Mouse (Mus musculus) hindbrain, embryonic 16.5 days (tissue): Measurements from ENCODE around the gene Gm9780. TPM values are rescaled to one million over a fixed set of nuclear protein-coding genes. Genes with fewer than 3 reads are reported as not detected.
"Not testable (repeated sequence)": the region's sequence is repeated elsewhere in the genome, so short reads cannot be mapped to it uniquely, and the experiment has no call there.

ENCODE experiments used
- ATAC-seq: fragments of 200-750 bp; cut with Nextera tagmentation; 2 replicates; pipeline ENCODE4 v1.8.0; 2017; ENCODE audit warnings: moderate TSS enrichment, moderate library complexity
- H3K27ac ChIP-seq: fragments of 300-500 bp; sonication (generic); 2 replicates; pipeline ENCODE4 v1.5.1; 2014; ENCODE audit warnings: low read depth, mild to moderate bottlenecking, control low read depth, low read length, moderate library complexity
- H3K27me3 ChIP-seq: fragments of 300-500 bp; sonication (generic); replicated peaks from 2 replicates; pipeline ENCODE4 v1.6.1; 2014; ENCODE audit warnings: low read length; ENCODE audit not compliant: control insufficient read depth, insufficient read depth
- H3K36me3 ChIP-seq: fragments of 300-500 bp; sonication (generic); 2 replicates; pipeline ENCODE4 v1.6.1; 2014; ENCODE audit warnings: mild to moderate bottlenecking, low read length, moderate library complexity, mixed read lengths; ENCODE audit not compliant: control insufficient read depth, insufficient read depth
- H3K4me1 ChIP-seq: fragments of 300-500 bp; sonication (generic); 2 replicates; pipeline ENCODE4 v1.6.1; 2014; ENCODE audit warnings: low read depth, low read length; ENCODE audit not compliant: control insufficient read depth, insufficient read depth
- H3K4me2 ChIP-seq: fragments of 300-500 bp; sonication (generic); 2 replicates; pipeline ENCODE4 v1.6.1; 2014; ENCODE audit warnings: mild to moderate bottlenecking, low read length, control low read depth, moderate library complexity
- H3K4me3 ChIP-seq: fragments of 300-500 bp; sonication (generic); 2 replicates; pipeline ENCODE4 v1.5.1; 2014; ENCODE audit warnings: mild to moderate bottlenecking, low read length, control low read depth, moderate library complexity
- H3K9ac ChIP-seq: fragments of 300-500 bp; sonication (generic); 2 replicates; pipeline ENCODE4 v1.6.1; 2014; ENCODE audit warnings: low read depth, mild to moderate bottlenecking, control low read depth, low read length, moderate library complexity
- H3K9me3 ChIP-seq: fragments of 300-500 bp; sonication (generic); 2 replicates; pipeline ENCODE4 v1.6.1; 2014; ENCODE audit warnings: mild to moderate bottlenecking, low read length, moderate library complexity; ENCODE audit not compliant: control insufficient read depth
- WGBS: fragments of 180-500 bp; shearing (Covaris S2); extraction: QIAGEN DNeasy Blood & Tissue Kit; methylation state at CpG from one replicate; pipeline ENCODE4 v1.1.7; 2014; 5-methylcytosine and 5-hydroxymethylcytosine counted together
- polyA plus RNA-seq: library from polyadenylated mRNA; unstranded; fragments of >200 nt; fragmentation: Nextera tagmentation; extraction: Ambion mirVana; gene quantifications from 2 replicates; pipeline ENCODE4 v1.2.1, GENCODE M21; 2015

Gm9780 gene
- polyA plus RNA-seq: 8.4 and 8.6 TPM in 2 replicates

GRCm38 (mm10) chr14:26042611-26043010, at the start of gene Gm9780:
Gene Gm9780 (minus strand): TSS chr14:26042711.
- not testable (repeated sequence) for H3K36me3 ChIP-seq, H3K4me1 ChIP-seq, H3K9me3 ChIP-seq, H3K4me3 ChIP-seq, H3K27me3 ChIP-seq, ATAC-seq, H3K27ac ChIP-seq, H3K9ac ChIP-seq, H3K4me2 ChIP-seq
- no CpG with 5 or more reads among the region's 26 CpGs for WGBS

GRCm38 (mm10) chr14:26081997-26082396, 39.5 kb upstream of the Gm9780 start, which contains the start of gene Cphx3:
Gene Cphx3 (plus strand): TSS chr14:26082297.
- not testable (repeated sequence) for H3K36me3 ChIP-seq, ATAC-seq, H3K4me2 ChIP-seq, H3K4me3 ChIP-seq, H3K4me1 ChIP-seq, H3K9me3 ChIP-seq, H3K27me3 ChIP-seq, H3K9ac ChIP-seq, H3K27ac ChIP-seq
- WGBS: no CpG with 5 or more reads among the region's 1 CpGs

GRCm38 (mm10) chr14:26081216-26081615, 38.7 kb upstream of the Gm9780 start, which contains the start of gene Cphx2:
Gene Cphx2 (plus strand): TSS chr14:26081516.
- H3K9ac ChIP-seq, H3K9me3 ChIP-seq, H3K36me3 ChIP-seq, H3K4me3 ChIP-seq, H3K4me2 ChIP-seq, H3K27ac ChIP-seq, H3K27me3 ChIP-seq, ATAC-seq, H3K4me1 ChIP-seq: not testable (repeated sequence)
- WGBS: no CpG with 5 or more reads among the region's 6 CpGs

- H3K27me3 ChIP-seq, H3K9ac ChIP-seq, H3K9me3 ChIP-seq, H3K36me3 ChIP-seq, H3K4me2 ChIP-seq, H3K4me3 ChIP-seq, H3K27ac ChIP-seq, H3K4me1 ChIP-seq, ATAC-seq: not testable (repeated sequence)
- WGBS: no CpG with 5 or more reads among the region's 5 CpGs
These were observed 34.3 kb upstream of the Gm9780 start for GRCm38 (mm10) chr14:26076620-26077390.

- H3K27me3 ChIP-seq, H3K27ac ChIP-seq, H3K4me2 ChIP-seq, H3K9ac ChIP-seq, H3K9me3 ChIP-seq, H3K4me3 ChIP-seq, H3K36me3 ChIP-seq, H3K4me1 ChIP-seq: not testable (repeated sequence)
- WGBS: no CpG with 5 or more reads among the region's 10 CpGs
- peak; percentile 82 for ATAC-seq
These were observed 24.8 kb upstream of the Gm9780 start, which contains the start of gene Tmem254c for GRCm38 (mm10) chr14:26067325-26067633. Gene Tmem254c (minus strand): TSS chr14:26067355.

- not testable (repeated sequence) for H3K27ac ChIP-seq, H3K9me3 ChIP-seq, H3K9ac ChIP-seq, H3K36me3 ChIP-seq, H3K4me3 ChIP-seq, H3K27me3 ChIP-seq, H3K4me1 ChIP-seq, H3K4me2 ChIP-seq
- WGBS: no CpG with 5 or more reads among the region's 44 CpGs
- peak; percentile 93 for ATAC-seq
These were observed 24.2 kb upstream of the Gm9780 start for GRCm38 (mm10) chr14:26066574-26067324.

- not testable (repeated sequence) for H3K9ac ChIP-seq, ATAC-seq, H3K4me2 ChIP-seq, H3K27me3 ChIP-seq, H3K36me3 ChIP-seq, H3K4me1 ChIP-seq, H3K4me3 ChIP-seq, H3K9me3 ChIP-seq, H3K27ac ChIP-seq
- WGBS: no CpG with 5 or more reads among the region's 6 CpGs
These were observed 16.9 kb upstream of the Gm9780 start for GRCm38 (mm10) chr14:26059362-26059761.

GRCm38 (mm10) chr14:26058184-26058583, 15.7 kb upstream of the Gm9780 start:
- no CpG with 5 or more reads among the region's 3 CpGs for WGBS
- not testable (repeated sequence) for H3K4me3 ChIP-seq, H3K36me3 ChIP-seq, H3K9ac ChIP-seq, H3K9me3 ChIP-seq, H3K27me3 ChIP-seq, H3K4me2 ChIP-seq, ATAC-seq, H3K4me1 ChIP-seq, H3K27ac ChIP-seq

- peak; percentile 42; the same call in 1 of the 2 replicates for ATAC-seq
- H3K4me1 ChIP-seq, H3K27ac ChIP-seq, H3K4me2 ChIP-seq, H3K27me3 ChIP-seq, H3K9ac ChIP-seq, H3K4me3 ChIP-seq, H3K36me3 ChIP-seq, H3K9me3 ChIP-seq: not testable (repeated sequence)
- WGBS: no CpG with 5 or more reads among the region's 9 CpGs
These were observed 6.3 kb upstream of the Gm9780 start for GRCm38 (mm10) chr14:26048767-26049166.
